Mouse (Mus musculus): Measurements from ENCODE around the gene Snapc5.
A peak's percentile ranks its signal among the peaks of the same experiment; 100 is the strongest.

DNA sequence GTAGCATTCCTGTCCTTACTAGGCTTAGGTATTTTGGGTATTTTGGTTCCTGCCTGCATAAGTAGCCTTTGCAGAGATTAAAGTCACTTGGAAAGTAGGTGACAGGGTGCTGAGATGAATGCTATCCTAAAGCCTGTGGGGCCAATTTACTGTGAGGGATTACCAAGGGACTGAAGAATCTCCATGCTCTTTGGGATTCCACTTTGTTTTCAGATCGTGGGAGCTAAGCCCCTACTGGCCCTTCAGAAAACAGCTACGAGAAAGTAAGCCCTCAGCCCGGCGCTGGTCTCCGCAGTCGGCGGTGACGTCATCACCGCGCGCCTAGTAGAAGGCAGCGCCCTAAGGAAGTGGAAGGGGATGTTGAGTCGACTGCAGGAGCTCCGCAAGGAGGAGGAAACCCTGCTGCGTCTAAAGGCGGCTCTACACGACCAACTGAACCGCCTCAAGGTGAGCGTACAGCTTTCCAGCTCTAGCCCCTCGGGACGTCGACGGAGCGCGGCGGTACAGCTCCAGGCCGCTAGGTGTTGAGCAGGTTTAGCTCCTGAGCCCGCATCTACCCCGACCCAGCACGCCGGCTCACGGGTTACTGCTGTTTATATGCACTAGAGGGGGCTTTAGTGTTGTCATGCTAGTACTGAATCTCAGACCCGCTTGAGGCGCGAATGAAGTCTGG lies at the start of gene Snapc5:
- TF ChIP-seq CTCF (IDR thresholded peaks at IDR 0.05) (peak; percentile 68), POLR2A (IDR thresholded peaks at IDR 0.05; ENCODE audit: insufficient read depth, low read depth, low read length) (peak; percentile 89)

All from heart, adult 2 months (tissue).